Mouse (Mus musculus): ENCODE data around the gene Etv1. TPM values are rescaled to one million over a fixed set of nuclear protein-coding genes. Genes with fewer than 3 reads are reported as not detected.

Etv1 gene
- polyA plus RNA-seq, 1 experiment, result 2.0 TPM

DNA sequence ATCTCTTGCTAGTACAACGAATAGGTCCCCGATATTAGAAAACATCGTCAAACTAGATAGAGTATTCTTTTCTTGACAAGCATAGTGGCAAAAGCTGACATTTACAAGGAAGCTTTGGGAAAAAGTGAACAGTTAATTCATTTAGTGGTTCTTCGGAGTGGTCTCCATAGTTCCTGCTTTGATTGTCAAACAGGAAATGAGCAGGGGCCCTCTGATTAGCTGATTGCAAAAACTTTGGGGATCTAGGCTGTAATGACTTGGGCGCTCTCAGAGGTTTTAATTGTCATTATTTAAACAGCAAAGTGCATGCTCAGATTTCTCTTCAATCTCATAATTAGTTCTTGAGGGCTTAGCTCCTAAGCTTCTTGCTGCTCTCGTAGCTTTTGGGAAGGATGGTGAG lies 75.6 kb downstream of the Etv1 start:
- H3K27me3 ChIP-seq (ENCODE audit: control insufficient read depth, insufficient read depth, low read length), result no peaks in the 10 kb centered on the region
- no peaks in the 10 kb centered on the region for H3K4me1 ChIP-seq (replicated peaks; ENCODE audit: control insufficient read depth, insufficient read depth, low read length)
- TF ChIP-seq CTCF (IDR thresholded peaks at IDR 0.05; ENCODE audit: borderline replicate concordance, control insufficient read depth, extremely low read depth, insufficient read depth, low read length, poor library complexity) (no peak), POLR2A (IDR thresholded peaks at IDR 0.05; ENCODE audit: control insufficient read depth, extremely low read depth, insufficient read depth, low read length, poor library complexity) (no peak)
- WGBS, result 87% methylated on average over 6 of the region's 6 CpGs
- H3K36me3 ChIP-seq (ENCODE audit: control insufficient read depth, insufficient read depth, low read length), result no peaks in the 10 kb centered on the region
- no peak overlapping the region for H3K27ac ChIP-seq (ENCODE audit: control insufficient read depth, insufficient read depth, low read length)
- no peak for DNase-seq
- no peak overlapping the region for H3K4me3 ChIP-seq (ENCODE audit: control insufficient read depth, insufficient read depth, low read length)

DNA sequence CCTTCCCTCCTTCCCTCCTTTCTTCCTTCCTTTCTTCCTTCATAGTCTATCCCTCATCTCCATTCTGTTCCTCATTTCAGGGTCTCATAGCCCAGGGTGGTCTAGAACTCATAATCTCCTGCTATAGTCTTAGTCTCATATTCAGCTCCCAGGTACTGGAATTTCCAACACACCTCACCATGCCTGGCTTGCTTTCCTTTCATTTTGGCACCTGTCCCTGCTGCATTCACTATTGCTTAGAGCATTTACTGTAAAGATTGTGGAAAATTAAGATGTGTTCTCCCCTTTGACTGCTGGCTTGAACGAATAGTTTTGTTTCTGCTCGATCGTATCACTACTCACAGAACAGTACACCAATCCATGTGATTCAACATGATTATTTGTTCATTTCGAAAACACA lies 80.5 kb downstream of the Etv1 start:
- DNase-seq, result no peak
- H3K4me3 ChIP-seq (ENCODE audit: control insufficient read depth, insufficient read depth, low read length), result no peak overlapping the region
- H3K27ac ChIP-seq (ENCODE audit: control insufficient read depth, insufficient read depth, low read length), result no peak overlapping the region
- H3K4me1 ChIP-seq (replicated peaks; ENCODE audit: control insufficient read depth, insufficient read depth, low read length), result no peaks in the 10 kb centered on the region
- no peak for TF ChIP-seq CTCF (IDR thresholded peaks at IDR 0.05; ENCODE audit: borderline replicate concordance, control insufficient read depth, extremely low read depth, insufficient read depth, low read length, poor library complexity)
- no peak for TF ChIP-seq POLR2A (IDR thresholded peaks at IDR 0.05; ENCODE audit: control insufficient read depth, extremely low read depth, insufficient read depth, low read length, poor library complexity)
- no peaks in the 10 kb centered on the region for H3K27me3 ChIP-seq (ENCODE audit: control insufficient read depth, insufficient read depth, low read length)
- no peaks in the 10 kb centered on the region for H3K36me3 ChIP-seq (ENCODE audit: control insufficient read depth, insufficient read depth, low read length)
- 90% methylated on average over 4 of the region's 4 CpGs for WGBS

DNA sequence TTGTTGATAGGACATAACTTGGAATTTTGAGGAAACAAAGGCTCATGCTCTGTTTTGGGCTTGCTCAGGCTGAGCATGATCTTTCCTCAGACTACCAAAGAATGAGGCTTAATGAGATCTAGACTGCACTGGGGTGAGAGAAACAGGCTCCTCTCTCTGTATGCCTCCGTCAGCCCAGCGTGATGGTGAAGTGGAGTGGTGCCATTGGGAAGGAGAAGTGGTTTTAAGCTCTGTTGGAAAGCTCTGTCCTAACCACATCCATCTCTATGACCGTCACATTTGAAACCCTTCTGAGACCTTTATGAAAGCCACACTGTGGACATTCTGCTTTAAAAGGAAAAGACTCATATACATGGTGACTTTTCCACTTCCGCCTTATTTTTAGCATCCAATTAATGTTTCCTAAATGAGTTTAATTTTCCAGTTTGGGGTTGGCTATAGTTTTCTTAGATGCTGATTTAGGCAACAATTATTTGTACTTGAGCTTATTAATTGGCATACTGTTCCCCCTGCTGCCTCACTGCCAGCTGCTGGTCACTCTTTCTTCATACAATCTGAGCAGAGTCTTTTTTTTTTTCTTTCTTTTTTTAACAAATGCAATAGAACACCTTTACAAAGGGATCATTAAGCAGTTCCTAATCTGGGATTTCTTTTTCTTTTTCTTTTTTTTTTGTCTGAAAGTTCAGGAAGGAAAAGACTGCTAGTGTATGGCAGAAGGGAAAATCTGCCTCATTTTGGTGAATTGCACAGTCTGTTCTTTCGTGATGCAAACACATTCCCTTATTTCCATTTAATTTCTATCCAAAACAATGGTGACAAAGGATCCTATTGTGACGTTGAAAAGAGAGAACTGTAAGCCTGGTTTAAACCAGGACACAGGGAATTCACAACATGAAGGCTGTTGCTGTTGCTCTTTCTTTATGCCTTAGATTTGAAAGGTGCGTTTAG lies 81.3 kb downstream of the Etv1 start:
- TF ChIP-seq CTCF (IDR thresholded peaks at IDR 0.05; ENCODE audit: borderline replicate concordance, control insufficient read depth, extremely low read depth, insufficient read depth, low read length, poor library complexity) (no peak), POLR2A (IDR thresholded peaks at IDR 0.05; ENCODE audit: control insufficient read depth, extremely low read depth, insufficient read depth, low read length, poor library complexity) (no peak)
- Histone ChIP-seq H3K4me3 (ENCODE audit: control insufficient read depth, insufficient read depth, low read length) (no peak overlapping the region), H3K27ac (ENCODE audit: control insufficient read depth, insufficient read depth, low read length) (no peak overlapping the region), H3K36me3 (ENCODE audit: control insufficient read depth, insufficient read depth, low read length) (no peaks in the 10 kb centered on the region), H3K27me3 (ENCODE audit: control insufficient read depth, insufficient read depth, low read length) (no peaks in the 10 kb centered on the region), H3K4me1 (replicated peaks; ENCODE audit: control insufficient read depth, insufficient read depth, low read length) (no peaks in the 10 kb centered on the region)
- 77% methylated on average over 7 of the region's 7 CpGs for WGBS
- no peak for DNase-seq

DNA sequence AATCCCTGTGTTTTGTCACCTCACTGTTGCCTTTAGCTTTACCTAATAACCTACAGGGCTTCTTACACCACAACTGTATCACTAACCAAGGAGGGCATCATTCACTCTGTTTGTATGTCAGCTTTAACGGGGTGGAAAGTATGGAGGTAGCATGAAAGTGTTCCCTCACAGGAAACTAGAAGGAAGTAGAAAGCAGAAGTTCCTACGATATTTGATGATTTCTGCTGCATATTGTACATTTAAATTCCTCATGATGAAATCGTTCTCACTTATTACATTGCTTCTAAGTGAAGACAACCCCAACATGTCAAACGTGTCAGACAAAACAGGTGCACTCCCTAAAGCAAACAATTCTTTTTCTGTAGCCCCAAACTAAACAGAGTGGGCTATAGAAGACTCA lies 84.2 kb downstream of the Etv1 start:
- 11% methylated on average over 4 of the region's 4 CpGs for WGBS
- H3K4me1 ChIP-seq (replicated peaks; ENCODE audit: control insufficient read depth, insufficient read depth, low read length), result no peaks in the 10 kb centered on the region
- no peak overlapping the region for H3K27ac ChIP-seq (ENCODE audit: control insufficient read depth, insufficient read depth, low read length)
- no peak for DNase-seq
- H3K27me3 ChIP-seq (ENCODE audit: control insufficient read depth, insufficient read depth, low read length), result no peaks in the 10 kb centered on the region
- H3K36me3 ChIP-seq (ENCODE audit: control insufficient read depth, insufficient read depth, low read length), result no peaks in the 10 kb centered on the region
- no peak overlapping the region for H3K4me3 ChIP-seq (ENCODE audit: control insufficient read depth, insufficient read depth, low read length)
- TF ChIP-seq CTCF (IDR thresholded peaks at IDR 0.05; ENCODE audit: borderline replicate concordance, control insufficient read depth, extremely low read depth, insufficient read depth, low read length, poor library complexity) (no peak), POLR2A (IDR thresholded peaks at IDR 0.05; ENCODE audit: control insufficient read depth, extremely low read depth, insufficient read depth, low read length, poor library complexity) (no peak)

DNA sequence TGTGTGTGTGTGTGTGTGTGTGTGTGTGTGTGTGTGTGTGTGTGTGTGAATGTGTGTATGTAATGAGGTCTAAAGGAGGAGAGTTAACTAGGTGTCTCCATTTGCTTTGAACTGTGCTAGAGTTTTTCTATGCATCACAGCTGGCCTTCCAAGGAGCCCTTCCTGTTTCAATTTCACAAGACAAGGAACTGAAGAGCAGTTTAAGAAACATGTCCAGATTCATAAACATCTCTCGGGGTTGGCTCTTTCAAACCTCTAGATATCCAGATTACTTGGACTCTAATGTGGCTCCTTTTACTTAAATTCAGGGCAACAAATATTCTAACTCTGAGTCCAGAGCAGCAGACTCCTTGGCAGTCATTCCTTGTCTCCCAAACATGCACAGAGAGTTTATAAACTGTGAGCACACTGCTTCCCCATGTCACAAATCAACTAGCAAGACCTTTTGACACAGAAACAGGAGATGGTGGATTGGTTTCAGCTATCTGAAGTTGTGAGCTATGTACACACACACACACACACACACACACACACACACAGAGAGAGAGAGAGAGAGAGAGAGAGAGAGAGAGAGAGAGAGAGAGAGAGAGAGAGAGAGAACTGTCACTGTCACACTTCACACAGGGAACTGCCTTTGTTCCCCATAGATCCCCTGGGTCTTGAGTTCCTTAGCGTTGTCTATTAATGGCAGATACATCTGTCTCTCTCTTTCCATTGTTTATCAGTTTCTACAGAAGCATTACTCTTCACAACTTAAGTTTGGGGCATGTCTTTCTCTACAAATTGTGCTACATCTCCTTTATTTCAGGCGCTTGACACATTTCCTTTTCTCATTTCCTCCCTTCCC lies 85.0 kb downstream of the Etv1 start:
- H3K27me3 ChIP-seq (ENCODE audit: control insufficient read depth, insufficient read depth, low read length), result no peaks in the 10 kb centered on the region
- DNase-seq, result no peak
- H3K4me1 ChIP-seq (replicated peaks; ENCODE audit: control insufficient read depth, insufficient read depth, low read length), result no peaks in the 10 kb centered on the region
- no peak for TF ChIP-seq CTCF (IDR thresholded peaks at IDR 0.05; ENCODE audit: borderline replicate concordance, control insufficient read depth, extremely low read depth, insufficient read depth, low read length, poor library complexity)
- no peak for TF ChIP-seq POLR2A (IDR thresholded peaks at IDR 0.05; ENCODE audit: control insufficient read depth, extremely low read depth, insufficient read depth, low read length, poor library complexity)
- 62% methylated on average over 3 of the region's 3 CpGs for WGBS
- H3K36me3 ChIP-seq (ENCODE audit: control insufficient read depth, insufficient read depth, low read length), result no peaks in the 10 kb centered on the region
- no peak overlapping the region for H3K4me3 ChIP-seq (ENCODE audit: control insufficient read depth, insufficient read depth, low read length)
- H3K27ac ChIP-seq (ENCODE audit: control insufficient read depth, insufficient read depth, low read length), result no peak overlapping the region

DNA sequence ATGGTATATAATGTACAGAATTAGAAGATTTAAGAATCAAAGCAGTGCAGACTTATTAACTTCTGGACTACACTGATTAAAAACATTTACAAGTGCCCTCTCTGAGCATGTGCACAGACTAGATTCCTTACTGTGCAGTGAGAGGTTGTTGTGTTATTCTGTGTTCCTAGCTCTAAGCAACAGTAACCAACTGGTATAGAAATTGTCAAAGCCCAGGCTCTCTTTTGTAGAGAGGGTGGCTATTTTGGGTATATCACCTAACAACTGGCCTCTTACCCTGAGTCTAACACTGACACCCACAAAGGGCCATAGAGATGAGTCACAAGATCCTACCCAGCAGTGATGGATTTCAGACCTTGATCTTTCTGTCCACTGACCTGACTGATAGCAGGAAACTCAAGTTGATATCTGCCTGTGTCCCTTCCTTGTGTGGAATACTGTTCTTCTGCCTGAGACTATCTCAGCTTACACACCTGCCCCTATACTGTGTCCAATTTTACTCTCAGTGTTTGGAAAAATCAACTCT lies 95.4 kb downstream of the Etv1 start:
- Histone ChIP-seq H3K4me3 (ENCODE audit: control insufficient read depth, insufficient read depth, low read length) (no peak overlapping the region), H3K4me1 (replicated peaks; ENCODE audit: control insufficient read depth, insufficient read depth, low read length) (no peaks in the 10 kb centered on the region), H3K36me3 (ENCODE audit: control insufficient read depth, insufficient read depth, low read length) (no peaks in the 10 kb centered on the region), H3K27ac (ENCODE audit: control insufficient read depth, insufficient read depth, low read length) (no peak overlapping the region), H3K27me3 (ENCODE audit: control insufficient read depth, insufficient read depth, low read length) (no peaks in the 10 kb centered on the region)
- DNase-seq, result no peak
- TF ChIP-seq POLR2A (IDR thresholded peaks at IDR 0.05; ENCODE audit: control insufficient read depth, extremely low read depth, insufficient read depth, low read length, poor library complexity) (no peak), CTCF (IDR thresholded peaks at IDR 0.05; ENCODE audit: borderline replicate concordance, control insufficient read depth, extremely low read depth, insufficient read depth, low read length, poor library complexity) (no peak)

Data from thymus, adult 2 months (tissue).